Mouse (Mus musculus) forebrain, embryonic 16.5 days (tissue): ENCODE measurements around the gene Gpr137b. TPM values are rescaled to one million over a fixed set of nuclear protein-coding genes. Genes with fewer than 3 reads are reported as not detected.
"Not testable (repeated sequence)": the region's sequence is repeated elsewhere in the genome, so short reads cannot be mapped to it uniquely, and the experiment has no call there.

Experiments used
- ATAC-seq: fragments of 200-750 bp; cut with Nextera tagmentation; 2 replicates; pipeline ENCODE4 v1.8.0; 2017; ENCODE audit warnings: mild to moderate bottlenecking, moderate library complexity
- H3K27ac ChIP-seq: fragments of 300-500 bp; sonication (generic); 2 replicates; pipeline ENCODE4 v1.5.1; 2014; ENCODE audit warnings: low read length, control low read depth
- H3K27me3 ChIP-seq: fragments of 300-500 bp; sonication (generic); replicated peaks from 2 replicates; pipeline ENCODE4 v1.6.1; 2014; ENCODE audit warnings: low read length; ENCODE audit not compliant: control insufficient read depth, insufficient read depth
- H3K36me3 ChIP-seq: fragments of 300-500 bp; sonication (generic); 2 replicates; pipeline ENCODE4 v1.6.1; 2014; ENCODE audit not compliant: control insufficient read depth, insufficient read depth
- H3K4me1 ChIP-seq: fragments of 300-500 bp; sonication (generic); replicated peaks from 2 replicates; pipeline ENCODE4 v1.6.1; 2014; ENCODE audit warnings: low read length; ENCODE audit not compliant: control insufficient read depth, insufficient read depth
- H3K4me2 ChIP-seq: fragments of 300-500 bp; sonication (generic); 2 replicates; pipeline ENCODE4 v1.6.1; 2014; ENCODE audit warnings: mild to moderate bottlenecking, low read length, control low read depth
- H3K4me3 ChIP-seq: fragments of 300-500 bp; sonication (generic); replicated peaks from 2 replicates; pipeline ENCODE4 v1.5.1; 2014; ENCODE audit warnings: mild to moderate bottlenecking, low read length, control low read depth
- H3K9ac ChIP-seq: fragments of 300-500 bp; sonication (generic); replicated peaks from 2 replicates; pipeline ENCODE4 v1.6.1; 2014; ENCODE audit warnings: low read depth, low read length, control low read depth
- H3K9me3 ChIP-seq: fragments of 300-500 bp; sonication (generic); 2 replicates; pipeline ENCODE4 v1.6.1; 2016; ENCODE audit warnings: low read length; ENCODE audit not compliant: control insufficient read depth
- WGBS: fragments of 180-500 bp; shearing (Covaris S2); extraction: QIAGEN DNeasy Blood & Tissue Kit; methylation state at CpG from one replicate; pipeline ENCODE4 v1.1.7; 2014; 5-methylcytosine and 5-hydroxymethylcytosine counted together
- polyA plus RNA-seq: library from polyadenylated mRNA; unstranded; fragments of >200 nt; fragmentation: Nextera tagmentation; extraction: Ambion mirVana; gene quantifications from 2 replicates; pipeline ENCODE4 v1.2.1, GENCODE M21; 2015

Gpr137b gene
- polyA plus RNA-seq, 1 experiment from 2014 or later: 22.4 TPM

DNA sequence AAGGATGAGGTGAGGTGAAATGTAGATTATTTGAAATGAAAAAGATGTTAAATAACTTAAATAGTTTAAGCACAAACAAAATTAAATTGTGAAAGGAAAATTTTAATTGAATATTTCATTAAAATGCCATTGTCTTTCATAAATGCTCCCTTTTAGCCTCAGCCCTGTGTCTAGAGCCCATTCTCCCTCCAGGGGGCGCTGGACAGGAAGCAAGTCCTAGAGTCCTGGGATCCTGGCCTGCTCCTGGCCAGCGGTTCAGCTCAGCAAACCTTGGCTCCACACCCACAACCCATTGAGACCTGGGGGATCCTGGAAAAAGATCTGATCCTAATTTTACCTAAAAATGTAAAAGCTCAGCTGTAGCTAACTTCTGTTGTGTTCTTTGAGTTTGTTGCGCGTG, 44.5 kb downstream of the Gpr137b start:
- H3K27ac ChIP-seq: no peak overlapping the region
- no peaks in the 10 kb centered on the region for H3K4me1 ChIP-seq
- no peak for ATAC-seq
- H3K4me3 ChIP-seq: no peak overlapping the region
- H3K4me2 ChIP-seq: no peak overlapping the region
- H3K36me3 ChIP-seq: no peaks in the 10 kb centered on the region
- 64% methylated on average over 4 of the region's 4 CpGs for WGBS
- no peak overlapping the region for H3K9ac ChIP-seq
- no peaks in the 10 kb centered on the region for H3K9me3 ChIP-seq
- H3K27me3 ChIP-seq: no peaks in the 10 kb centered on the region

- not testable (repeated sequence) for H3K9ac ChIP-seq, H3K27ac ChIP-seq, H3K27me3 ChIP-seq, H3K36me3 ChIP-seq, ATAC-seq, H3K4me1 ChIP-seq, H3K4me2 ChIP-seq, H3K4me3 ChIP-seq, H3K9me3 ChIP-seq
- 38% methylated on average over 12 of the region's 12 CpGs for WGBS
Measured at GRCm38 (mm10) chr13:13347634-13348412, 46.0 kb downstream of the Gpr137b start.

- not testable (repeated sequence) for H3K36me3 ChIP-seq, H3K9ac ChIP-seq, H3K4me1 ChIP-seq, H3K27ac ChIP-seq, H3K27me3 ChIP-seq, ATAC-seq, H3K4me2 ChIP-seq, H3K4me3 ChIP-seq, H3K9me3 ChIP-seq
- 89% methylated on average over 7 of the region's 8 CpGs for WGBS
Measured at GRCm38 (mm10) chr13:13337361-13337760, 56.5 kb downstream of the Gpr137b start.

- no peaks in the 10 kb centered on the region for H3K4me1 ChIP-seq
- 5% methylated on average over 2 of the region's 2 CpGs for WGBS
- H3K9ac ChIP-seq: no peak overlapping the region
- no peak for ATAC-seq
- no peak overlapping the region for H3K4me3 ChIP-seq
- H3K4me2 ChIP-seq: no peak overlapping the region
- H3K9me3 ChIP-seq: no peaks in the 10 kb centered on the region
- H3K27ac ChIP-seq: no peak overlapping the region
- H3K36me3 ChIP-seq: no peaks in the 10 kb centered on the region
- no peaks in the 10 kb centered on the region for H3K27me3 ChIP-seq
Measured at GRCm38 (mm10) chr13:13328876-13329275, 64.9 kb downstream of the Gpr137b start.

Other genes starting within 250 kb of the Gpr137b start
- gene Prl2c5, start 211.3 kb downstream of the Gpr137b start, polyA plus RNA-seq: not detected in 2 replicates
- gene Nid1, start 43.5 kb upstream of the Gpr137b start, polyA plus RNA-seq: 20.7 and 28.4 TPM in 2 replicates
- gene Lyst, start 196.4 kb upstream of the Gpr137b start, polyA plus RNA-seq: 4.8 and 6.0 TPM in 2 replicates